Mouse (Mus musculus) skeletal muscle tissue, adult 2 months (tissue): ENCODE measurements around the gene Olfr502.
"Not testable (repeated sequence)": the region's sequence is repeated elsewhere in the genome, so short reads cannot be mapped to it uniquely, and the experiment has no call there.

ENCODE experiments used
- DNase-seq: peaks from one replicate; pipeline ENCODE4 v3.0.0-alpha.2; 2012; ENCODE audit warnings: low read depth, low spot score

The Olfr502 gene

GRCm38 (mm10) chr7:108524965-108525364 is at the start of gene Olfr502:
Olfr502 (minus strand) TSS chr7:108525065.
- DNase-seq, result no peak

DNA sequence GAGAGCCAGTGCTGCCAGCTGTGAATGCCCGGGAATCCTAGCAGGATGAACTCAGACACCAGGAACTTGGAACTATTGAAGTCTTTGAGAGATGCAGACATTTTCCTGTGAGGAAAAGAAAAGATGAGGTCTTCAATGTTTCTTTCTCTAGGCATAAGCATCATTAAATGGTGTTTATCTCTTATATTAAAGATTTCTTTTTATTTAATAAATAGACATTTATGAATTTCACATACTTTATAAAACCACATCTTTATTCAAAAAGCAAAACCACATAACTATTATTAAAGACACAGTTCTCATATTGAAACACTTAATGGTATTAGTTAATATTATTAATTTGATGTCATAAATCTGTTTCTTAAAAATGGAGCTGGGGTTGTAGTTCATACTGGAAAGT is 40.8 kb upstream of the Olfr502 start, which contains the start of gene Olfr504:
Gene Olfr504 (minus strand): TSS at position 101 of the 400 bp plus-strand sequence.
- DNase-seq, result no peak

- DNase-seq, result not testable (repeated sequence)
Measured at GRCm38 (mm10) chr7:108544227-108544626, 19.4 kb upstream of the Olfr502 start, which contains the start of gene Olfr503. Olfr503 (plus strand) TSS chr7:108544527.

DNA sequence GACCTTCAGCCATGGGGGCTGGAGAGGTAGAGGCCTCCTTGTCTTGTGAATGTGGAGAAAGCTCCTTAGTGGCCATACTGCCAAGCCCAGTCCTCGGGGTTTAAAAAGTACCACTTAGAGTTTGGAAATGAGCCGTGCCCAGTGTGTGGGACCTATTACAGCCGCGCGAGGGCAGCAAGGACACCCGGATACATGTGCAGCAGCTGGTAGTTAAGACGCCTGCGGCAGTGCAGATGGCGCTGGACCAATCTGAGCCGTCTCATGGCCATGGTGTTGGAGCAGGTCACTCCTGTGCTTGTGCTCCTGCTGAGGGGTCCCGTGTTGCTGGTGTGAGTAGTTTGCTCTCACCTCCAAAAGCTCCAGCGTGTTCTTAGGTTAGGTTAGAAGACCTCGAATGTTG is 17.6 kb upstream of the Olfr502 start:
- DNase-seq, result no peak
